Mouse (Mus musculus) left cerebral cortex, adult 9 months (tissue): ENCODE data around the gene Itih5.
A peak's percentile ranks its signal among the peaks of the same experiment; 100 is the strongest.

Source experiments
- DNase-seq, 2 experiments: peaks; one replicate each; pipeline ENCODE4 v3.0.0; 2022; ENCODE audit warnings: low spot score in 2 of 2

The Itih5 gene

DNA sequence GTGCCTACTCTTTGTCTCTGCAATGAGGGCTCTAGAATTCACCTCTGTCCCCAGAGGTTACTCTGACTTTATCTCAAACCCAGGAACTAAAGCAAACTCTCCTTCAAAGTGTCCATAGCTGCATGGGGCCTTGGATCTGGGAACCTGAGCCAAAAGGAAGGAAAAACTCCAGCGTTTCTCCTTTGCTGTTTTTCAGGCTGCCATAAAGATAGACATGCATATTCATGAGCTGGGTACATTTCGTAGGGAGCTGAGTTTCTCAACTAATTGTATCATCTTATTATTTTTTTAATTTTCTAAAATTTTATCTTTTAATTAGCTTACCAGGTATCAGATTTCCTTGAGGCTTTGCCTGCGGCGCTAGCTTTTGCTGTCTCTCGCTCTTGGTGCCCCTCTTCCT, 106.7 kb downstream of the Itih5 start:
- no peak for DNase-seq

DNA sequence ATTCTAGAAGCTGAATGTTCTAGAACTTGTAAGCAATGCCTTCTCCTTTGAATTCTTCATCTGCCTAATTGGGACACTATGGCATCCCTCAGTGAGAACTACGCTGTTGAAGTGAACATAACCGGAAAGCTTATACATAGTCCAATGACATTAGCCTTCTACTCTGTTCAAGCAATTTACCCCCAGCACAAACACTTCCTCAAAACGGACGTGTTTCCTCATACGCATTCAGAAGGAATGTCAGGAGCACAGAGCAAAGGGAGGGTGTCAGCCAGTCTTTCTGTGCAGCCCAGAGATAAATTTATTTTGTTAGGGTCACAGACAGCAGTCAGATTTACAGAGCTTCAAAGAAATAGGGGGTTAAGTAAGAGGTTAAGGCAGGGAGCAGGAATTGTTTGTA, 108.0 kb downstream of the Itih5 start:
- DNase-seq, result no peak

DNA sequence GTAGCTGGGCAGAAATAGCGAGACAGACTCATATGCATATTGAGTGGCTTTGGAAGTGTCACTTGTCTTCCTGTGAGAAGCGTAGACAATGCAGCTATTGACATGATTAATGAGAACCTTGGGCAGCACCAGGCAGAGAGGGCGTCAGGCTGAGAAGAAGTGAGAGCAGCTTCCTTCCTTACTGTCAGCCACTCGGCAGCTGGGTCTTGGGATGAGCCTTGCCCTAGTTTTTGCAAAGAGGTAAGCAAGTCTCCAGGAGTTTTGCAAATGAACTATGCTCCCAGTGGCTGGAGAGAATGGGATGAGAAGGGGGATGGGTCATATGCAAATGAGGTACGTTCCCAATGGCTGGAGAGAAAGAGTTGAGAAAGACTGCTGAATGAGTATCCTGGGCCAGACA, 109.4 kb downstream of the Itih5 start:
- DNase-seq, result no peak

DNA sequence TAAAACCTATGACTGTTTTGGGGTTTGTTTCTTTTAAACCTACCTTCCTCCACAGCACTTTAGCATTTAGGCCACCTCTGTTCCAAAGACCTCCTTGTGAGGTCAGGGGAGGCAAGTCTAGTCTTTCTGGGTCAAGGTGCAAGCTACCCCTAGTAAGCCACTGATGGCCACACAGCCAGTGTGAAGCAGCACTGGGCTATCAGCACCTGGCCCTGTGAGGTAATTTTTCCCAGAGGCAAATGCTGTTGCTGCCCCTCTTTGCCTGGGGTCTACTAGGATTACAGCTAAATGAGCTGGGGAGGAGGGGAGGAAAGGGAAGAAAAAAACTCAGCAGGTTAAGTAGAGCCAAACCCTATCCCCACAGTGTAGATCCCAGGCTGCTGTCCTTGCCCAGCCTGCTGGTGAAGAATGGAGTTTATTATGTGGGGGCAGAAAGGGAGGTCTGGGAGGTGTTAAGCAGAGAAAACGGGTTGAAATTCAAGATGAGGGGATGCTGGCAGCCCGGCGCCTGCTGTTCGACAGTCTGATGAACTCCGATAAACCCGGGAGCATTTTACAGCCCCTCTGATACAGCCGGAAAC, 110.6 kb downstream of the Itih5 start:
- no peak for DNase-seq

DNA sequence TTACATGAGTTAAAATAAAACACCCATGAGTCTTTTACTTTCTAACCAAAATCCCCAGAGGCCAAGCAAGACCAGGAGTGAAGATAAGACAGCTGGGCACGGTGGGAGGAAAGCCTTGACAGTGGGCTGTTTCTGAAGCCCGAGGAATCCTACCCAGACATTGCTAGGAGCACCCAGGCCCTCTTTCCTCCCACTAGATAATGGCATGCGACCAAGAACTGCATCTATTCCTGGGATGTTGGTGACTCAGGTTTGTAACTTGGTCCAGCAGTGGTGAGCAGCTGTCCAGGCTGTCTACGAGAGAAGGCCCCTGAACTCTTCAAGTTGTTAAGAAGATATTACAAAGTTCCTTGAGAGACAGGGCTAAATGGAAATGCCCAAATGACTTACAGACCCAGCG, 112.5 kb downstream of the Itih5 start:
- peak; percentile 8 to 46 for DNase-seq

DNA sequence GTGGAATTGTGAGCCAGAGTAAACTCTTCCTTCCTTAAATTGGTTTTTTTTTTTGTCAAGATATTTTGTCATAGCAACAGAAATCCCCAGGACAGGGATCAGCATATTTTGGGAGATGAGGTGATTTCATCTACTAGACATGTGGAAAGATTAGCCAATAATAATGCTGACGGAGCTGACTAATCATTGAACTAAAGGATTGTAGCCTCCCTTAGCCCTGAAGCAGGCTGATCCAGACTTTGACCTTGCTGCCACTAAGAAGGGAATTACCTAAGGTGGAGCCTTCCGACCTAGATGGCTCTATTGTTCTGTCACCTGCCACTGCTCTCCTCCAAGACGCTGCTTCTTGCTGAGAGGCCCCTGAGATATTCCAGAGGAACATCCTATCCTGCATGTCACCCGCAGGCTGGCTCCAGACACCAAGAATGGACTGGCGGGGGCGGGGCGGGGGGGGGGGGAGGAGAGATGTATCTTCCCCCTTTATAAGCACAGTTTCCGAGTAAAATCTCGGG, 119.3 kb downstream of the Itih5 start:
- DNase-seq, result no peak

DNA sequence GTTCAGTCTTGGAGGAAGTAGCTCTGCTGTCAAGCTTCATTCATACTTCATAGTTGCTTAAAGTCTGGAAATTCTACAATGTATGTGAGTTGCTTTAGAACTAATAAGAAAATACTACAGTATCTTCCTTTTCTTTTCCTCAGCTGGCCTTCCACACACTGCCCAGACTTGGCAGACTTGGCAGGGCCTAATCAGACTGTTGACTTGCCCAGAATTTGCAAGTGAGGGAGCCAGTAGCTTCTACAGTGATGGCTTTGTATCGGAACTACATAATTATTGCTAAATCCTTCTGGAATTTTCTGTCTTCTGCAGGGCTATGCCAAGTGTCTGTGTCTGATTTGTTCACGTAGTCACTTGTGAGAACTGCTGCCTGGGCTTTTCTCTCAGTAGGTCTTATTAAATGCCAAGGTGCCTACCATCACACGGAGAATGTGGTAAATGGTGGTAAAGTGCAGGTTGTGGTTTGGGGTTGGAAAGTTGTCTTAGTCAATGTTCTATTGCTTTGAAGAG, 120.2 kb downstream of the Itih5 start:
- DNase-seq, result no peak

DNA sequence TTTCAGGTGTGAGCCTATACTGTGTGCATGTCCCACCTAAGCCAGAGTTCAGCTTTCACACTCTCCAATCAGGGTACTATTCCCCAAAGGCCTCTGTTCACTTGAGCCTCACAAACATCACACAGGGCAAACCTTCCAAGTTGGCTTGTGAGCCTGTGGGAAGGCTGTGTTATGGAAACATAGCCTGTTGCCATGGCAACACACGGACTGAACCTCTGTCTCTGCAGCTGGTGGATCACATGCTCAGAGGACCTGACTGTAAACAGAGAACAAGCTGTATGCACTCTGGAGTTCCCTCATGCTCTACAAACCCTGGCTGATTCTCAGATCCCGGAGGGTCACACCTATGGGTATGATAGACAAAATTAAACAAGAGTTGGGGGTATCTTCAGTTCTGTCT, 122.8 kb downstream of the Itih5 start:
- peak; percentile 42 to 58 for DNase-seq

DNA sequence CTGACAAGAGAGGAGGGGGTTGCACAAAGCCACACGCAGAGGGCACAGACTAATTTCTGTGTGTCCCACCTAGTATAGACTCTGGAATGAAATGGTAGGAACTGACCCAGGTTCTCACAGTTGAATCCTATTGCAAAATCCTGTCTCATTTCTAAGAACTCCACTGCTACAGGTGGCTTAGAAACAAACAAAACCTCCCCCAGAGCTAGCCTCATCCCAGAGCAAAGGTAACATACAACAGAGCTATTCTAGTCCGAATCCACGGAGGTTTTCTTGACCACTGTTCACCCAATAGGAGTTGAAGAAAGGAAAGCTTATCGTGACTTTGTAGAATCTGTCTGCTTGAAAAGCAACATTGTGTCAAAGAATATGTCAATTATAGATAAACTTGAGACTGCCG, 130.3 kb downstream of the Itih5 start:
- no peak for DNase-seq

DNA sequence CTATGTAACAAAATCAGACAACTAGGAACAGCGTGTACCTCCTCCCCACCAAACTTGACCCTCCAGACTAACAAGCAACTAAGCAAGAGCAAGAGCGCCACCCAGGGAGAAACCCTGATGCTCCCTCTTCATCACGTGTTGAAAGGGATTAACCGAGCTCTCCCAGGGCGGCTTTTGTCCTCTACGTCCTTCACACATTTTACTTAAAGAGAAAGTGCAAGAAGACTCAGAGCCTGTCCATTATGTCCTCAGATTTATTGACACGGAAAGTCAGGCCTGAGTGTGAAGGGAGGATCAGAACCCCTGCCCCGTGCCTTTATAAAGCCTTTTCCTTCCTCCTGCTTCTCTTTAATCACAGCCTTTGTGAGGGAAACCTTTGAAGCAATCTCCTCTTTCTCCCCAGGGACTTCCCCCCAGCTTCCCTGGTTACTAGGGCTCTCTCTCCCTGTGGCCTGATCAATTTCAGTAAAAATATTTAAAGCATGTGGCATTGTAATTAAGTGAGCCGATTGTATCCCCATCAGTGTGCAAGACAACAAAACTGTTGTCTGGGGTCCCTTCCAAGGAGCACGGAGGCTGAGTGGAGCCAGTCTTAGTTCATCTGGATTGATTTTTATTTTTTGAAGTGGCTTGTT, 131.4 kb downstream of the Itih5 start:
- DNase-seq, result peak in 1 of 2 experiments; percentile 33

DNA sequence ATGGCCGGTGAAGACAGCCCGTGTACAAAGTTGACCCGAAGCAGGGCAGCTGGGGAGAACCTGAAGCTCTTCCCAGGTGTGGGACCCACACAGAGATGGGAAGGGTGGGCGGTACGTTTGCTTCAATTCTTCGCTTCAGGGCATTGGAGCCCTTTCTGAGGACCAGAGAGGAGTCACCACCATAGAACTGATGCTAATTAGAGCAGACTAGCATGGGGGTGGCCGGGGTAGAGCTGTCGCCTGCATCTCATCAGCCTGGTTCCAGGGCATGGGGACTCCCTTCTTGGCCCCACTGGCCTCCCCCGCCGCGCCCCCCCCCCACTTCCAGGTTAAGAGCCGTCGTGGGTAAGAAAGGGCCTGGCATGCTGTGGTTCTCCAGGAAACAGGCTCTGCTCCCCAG, 132.6 kb downstream of the Itih5 start:
- no peak for DNase-seq

DNA sequence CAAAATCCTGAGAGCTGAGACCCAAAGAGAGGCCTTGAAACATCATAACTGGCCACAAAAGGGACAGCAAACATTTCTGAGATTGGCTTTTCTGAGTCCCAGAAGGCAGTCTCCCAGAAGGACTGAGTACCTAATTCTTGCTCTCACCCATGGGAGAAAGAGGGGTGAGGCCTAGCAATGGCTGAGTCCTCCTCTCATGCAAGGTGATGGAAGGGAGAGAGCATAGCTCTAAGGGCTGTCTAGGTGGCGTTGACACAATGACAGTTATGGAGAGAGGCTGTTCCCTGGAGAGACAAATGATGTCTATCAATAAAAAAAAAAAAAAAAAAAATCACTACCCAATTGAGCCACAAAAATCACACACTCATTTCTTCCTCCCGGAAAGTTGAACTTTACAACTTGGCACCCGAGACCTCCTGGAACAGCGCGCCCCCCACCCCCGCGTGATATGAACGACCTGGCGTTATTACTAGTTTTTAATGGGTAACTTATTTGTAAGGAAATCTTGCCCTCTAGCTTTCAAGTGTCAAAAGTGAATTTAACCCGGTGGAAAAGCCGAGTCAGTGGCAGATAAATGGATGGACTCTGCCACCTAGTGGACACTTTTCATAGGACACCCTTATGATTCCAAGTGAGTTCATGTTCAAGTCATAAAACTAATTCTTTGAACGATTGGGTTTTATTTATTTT, 134.9 kb downstream of the Itih5 start:
- DNase-seq, result peak; percentile 25 to 86

DNA sequence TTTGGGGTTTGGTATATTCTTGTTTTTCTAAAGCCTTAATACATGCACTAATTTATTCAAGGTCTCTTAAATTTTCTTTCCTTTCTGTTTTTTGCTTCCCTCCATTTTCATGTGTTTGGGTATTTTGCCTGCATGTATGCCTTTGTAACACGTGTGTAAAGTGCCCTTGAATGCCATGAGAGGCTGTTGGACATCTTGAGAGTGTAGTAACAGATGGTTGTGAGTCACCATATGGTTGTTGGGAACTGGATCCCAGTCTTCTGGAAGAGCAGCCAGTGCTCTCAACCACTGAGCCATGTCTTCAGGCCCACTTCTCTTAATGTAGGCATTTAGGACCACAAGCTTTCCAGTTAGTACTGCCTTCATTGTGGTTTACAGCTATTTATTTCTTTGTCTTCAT, 135.5 kb downstream of the Itih5 start:
- DNase-seq, result no peak

DNA sequence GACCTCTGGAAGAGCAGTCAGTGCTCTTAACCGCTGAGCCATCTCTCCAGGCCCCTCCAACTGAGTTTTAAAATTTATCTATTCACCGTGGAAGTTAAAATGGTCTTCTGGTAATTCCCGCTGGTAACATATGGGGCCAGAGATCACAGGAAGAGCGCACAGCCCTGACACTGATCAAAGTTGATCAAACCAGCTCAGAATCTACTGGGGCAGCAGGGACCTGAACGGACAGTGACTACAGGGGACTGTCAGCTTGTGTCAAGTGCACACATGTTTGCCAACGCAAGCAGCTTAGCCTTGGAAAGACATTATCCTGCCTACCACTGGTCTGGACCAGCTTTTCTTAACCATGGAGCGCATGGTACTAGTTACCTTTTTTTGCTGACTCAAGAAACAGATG, 136.7 kb downstream of the Itih5 start:
- no peak for DNase-seq

DNA sequence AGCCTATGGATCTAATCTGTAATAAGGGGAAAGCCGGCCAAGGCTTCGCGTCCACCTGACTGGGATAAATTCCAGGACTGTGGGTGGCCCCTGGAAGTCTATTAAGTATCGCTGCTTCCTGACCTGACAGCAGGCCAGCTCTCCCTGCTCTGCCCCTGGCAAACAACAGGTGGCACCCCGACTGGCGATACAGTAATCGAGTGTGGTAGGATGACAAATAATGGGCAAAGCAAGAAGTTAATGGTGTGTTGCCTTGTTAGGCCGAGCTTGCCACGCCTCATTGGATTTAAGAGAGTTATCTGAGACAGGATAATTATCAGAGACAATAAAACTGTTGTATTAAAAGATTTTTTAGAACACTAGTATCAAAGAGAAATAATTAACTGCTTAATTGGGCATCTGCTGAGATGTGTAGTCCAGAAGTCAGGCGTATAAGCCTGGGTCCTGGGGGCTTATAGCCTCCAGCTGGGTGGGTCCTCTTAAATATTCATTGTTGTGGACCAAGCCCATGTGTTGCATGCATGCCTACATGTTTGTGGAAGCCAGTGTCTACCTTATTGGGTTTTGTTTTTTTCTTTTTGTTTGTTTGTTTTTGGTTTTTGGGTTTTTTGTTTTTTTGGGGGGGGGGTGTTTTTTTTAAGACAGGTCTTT, 140.3 kb downstream of the Itih5 start:
- DNase-seq, result no peak

DNA sequence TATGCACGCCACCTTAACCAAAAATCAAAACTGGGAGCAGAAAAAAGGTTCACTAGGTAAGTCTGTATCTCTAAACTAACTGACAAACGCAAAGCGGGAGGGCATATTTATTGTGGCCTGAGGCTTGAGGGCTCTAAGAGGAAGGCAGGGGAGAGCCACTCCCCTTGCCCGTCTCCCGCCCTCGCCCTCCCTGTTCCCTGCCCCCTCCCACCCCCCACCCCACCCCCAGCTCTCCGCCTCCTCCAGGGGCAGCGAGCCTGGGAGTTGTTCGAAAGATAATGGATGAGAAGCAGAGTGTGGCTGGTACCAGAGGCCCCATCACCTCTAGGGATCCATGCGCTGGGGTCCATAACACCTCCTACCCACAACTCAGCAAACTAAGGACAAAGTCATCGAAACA, 142.5 kb downstream of the Itih5 start:
- no peak for DNase-seq

DNA sequence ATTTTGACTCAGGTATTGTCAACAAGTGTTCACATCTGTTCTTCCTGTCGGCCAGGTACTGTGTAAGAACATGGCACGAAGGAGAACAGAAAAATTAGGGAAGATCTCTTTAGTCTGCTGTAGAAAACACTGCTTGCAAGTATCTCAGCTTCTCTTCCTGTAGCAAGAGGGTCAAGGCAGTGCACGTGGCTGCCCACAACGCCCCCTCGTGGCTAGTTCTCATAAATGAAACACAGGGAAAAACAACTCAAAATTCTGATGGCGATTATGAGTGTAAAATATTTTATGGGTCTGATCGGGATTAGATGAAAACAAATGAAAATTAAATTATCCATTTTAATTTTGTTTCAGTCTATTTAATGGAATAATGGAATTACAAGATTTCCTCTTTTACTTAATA, 146.9 kb downstream of the Itih5 start:
- no peak for DNase-seq

DNA sequence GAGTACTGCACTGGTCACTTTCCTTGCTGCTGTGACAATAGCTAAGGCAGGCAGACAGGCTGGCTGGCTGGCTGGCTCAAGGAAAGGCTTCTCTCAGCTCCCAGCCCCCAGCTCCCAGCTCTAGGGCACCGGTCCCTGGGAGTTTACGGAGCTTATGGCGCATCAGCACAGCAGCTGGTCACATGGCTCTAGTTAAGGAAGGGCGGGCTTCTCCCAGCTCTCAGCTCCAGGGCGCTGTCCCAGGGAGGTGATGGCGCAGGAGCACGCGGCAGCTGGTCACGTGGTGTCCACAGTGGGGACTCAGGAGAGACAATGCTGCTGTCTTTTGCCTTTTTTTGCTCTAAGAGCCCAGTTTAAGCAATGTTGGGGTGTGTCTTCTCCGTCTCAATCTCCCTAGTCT, 147.4 kb downstream of the Itih5 start:
- peak in 1 of 2 experiments; percentile 4 for DNase-seq

DNA sequence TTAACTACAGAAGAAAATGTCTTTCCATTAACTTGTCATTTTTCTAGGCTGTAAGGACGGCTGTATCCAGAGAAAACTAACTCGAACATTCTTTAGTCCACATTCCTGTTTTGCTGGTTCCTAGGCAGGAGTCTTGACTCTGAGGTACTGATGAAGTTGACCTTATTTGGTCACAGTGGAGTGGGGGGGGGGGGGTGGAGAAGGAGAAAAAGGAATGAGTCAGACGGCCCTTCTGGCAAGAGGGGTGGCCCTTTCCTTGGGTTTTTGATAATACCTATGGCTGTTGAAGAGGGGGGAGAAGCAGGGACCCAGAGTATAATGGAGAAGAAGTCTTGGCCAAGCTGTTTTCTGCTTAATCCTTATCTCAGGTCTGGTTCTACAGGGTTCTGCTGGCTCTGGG, 148.0 kb downstream of the Itih5 start:
- DNase-seq, result no peak

DNA sequence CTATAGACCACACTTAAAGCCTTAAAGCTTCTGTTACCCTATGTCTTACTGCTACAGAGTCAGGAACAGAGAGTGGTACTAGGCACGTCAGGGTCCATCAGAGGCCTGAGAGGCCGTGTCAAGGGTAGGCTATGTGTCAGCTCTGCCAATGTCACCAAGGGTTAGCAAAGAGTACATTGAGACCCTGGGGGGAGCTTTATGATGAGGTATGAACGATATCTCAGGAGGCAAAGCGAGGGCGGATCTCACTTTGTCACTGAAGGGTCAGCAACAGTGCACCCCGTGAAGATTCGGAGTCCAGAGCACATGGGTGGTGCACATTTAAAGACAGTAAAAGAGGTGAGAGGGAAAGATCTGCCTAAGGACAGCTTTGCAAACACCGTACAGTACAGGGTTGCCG, 148.6 kb downstream of the Itih5 start:
- DNase-seq, result no peak

DNA sequence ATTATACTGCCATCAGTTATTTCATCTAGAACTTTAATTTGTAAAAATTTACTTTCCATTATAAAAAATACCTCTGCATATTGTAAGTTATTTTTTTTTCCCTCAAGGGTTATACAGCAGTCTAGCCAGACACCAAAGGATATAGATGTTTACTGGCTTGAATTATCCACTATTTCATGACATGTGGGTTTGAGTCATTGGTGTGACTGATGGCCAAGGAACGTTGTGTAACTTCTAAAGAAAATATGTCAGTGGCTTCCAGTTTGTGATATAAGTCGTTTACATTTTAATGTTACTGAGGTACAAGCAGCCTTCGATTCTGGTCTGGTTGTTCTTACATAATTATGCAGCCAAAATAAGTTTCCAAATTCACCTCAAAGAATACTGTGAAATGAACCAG, 151.5 kb downstream of the Itih5 start:
- no peak for DNase-seq
